Mouse (Mus musculus): ENCODE results near the gene Olfr1176. TPM values are rescaled to one million over a fixed set of nuclear protein-coding genes. Genes with fewer than 3 reads are reported as not detected.

Gene Olfr1176
- not detected for polyA plus RNA-seq (2014; fragmentation: Illumina TruSeq; extraction: RNeasy Lipid Tissue Mini Kit (QIAGEN cat#74804))

GRCm38 (mm10) chr2:88336421-88336820 is at the start of gene Olfr1176:
TSS of gene Olfr1176 (plus strand) at chr2:88336721.

DNA sequence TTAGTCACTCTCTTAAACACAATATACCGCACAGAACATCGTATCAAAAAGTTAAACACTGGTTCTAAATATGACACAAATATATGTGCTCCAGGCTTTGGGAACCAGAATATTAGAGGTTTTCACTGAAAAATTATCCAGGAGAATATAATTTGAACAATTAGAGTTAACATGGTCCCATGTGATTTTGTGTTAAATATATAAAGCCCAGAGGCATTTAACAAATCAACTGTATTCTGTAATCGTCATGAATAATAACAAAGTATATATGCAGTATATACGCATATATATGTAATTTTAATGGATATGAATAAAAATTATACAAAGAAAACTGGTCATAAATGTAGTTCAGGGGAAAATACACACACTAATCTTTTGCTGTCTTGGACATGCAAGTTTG is 21.5 kb upstream of the Olfr1176 start, which contains the start of gene Olfr1174-ps:
Olfr1174-ps (minus strand) TSS at position 101 of the 400 bp plus-strand sequence.

DNA sequence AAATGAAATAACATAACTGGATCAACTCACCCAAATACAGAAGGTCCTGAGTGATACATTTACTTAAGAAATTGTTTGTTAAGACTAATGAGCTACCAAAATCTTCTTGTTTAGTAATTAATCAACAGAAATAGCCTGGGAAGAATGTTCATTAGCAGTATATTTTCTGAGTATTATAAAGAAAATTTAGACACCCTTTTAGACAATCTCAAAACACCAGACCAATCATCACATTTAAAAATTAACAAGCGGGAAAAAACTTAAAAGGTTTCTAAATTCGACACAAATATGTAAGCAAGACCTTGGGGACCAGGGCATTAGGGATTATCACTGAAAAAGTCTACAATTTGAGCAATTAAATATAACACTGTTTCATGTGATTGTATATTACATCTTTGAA is 9.4 kb upstream of the Olfr1176 start, which contains the start of gene Olfr1175-ps:
Olfr1175-ps (minus strand) TSS at position 101 of the 400 bp plus-strand sequence.

GRCm38 (mm10) chr2:88346392-88346791 is 9.9 kb downstream of the Olfr1176 start, which contains the start of gene Olfr1177-ps:
TSS of gene Olfr1177-ps (minus strand) at chr2:88346492.

DNA sequence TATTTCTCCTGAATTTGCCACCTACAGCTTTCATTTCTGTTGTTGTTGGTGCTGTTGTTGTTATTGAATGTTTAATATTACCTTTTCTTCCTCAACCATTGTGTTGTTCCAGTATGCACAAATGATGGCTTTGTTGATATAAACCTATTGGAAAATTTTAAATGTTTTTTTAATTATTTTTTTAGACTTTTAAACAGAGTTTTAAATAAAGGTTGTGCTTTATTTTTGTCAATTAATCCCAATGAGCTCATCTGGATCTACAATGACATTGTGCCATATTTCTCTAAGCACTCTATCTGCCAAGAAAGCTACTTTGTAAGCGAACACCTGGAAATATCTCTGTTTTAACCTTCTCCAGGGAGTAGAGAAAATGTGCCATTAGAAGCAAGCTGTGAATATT is 50.2 kb downstream of the Olfr1176 start, which contains the start of gene Olfr1178:
Olfr1178 (plus strand) TSS at position 301 of the 400 bp plus-strand sequence.

Other genes starting within 250 kb of the Olfr1176 start
- gene Olfr1164, start 242.8 kb upstream of the Olfr1176 start, polyA plus RNA-seq (2014; fragmentation: Illumina TruSeq; extraction: RNeasy Lipid Tissue Mini Kit (QIAGEN cat#74804)): not detected
- gene Olfr1166, start 208.4 kb upstream of the Olfr1176 start, polyA plus RNA-seq (2014; fragmentation: Illumina TruSeq; extraction: RNeasy Lipid Tissue Mini Kit (QIAGEN cat#74804)): not detected
- gene Olfr1167, start 181.5 kb upstream of the Olfr1176 start, polyA plus RNA-seq (2014; fragmentation: Illumina TruSeq; extraction: RNeasy Lipid Tissue Mini Kit (QIAGEN cat#74804)): not detected
- gene Olfr1168, start 154.8 kb upstream of the Olfr1176 start, polyA plus RNA-seq (2014; fragmentation: Illumina TruSeq; extraction: RNeasy Lipid Tissue Mini Kit (QIAGEN cat#74804)): not detected
- gene Olfr1170, start 108.4 kb upstream of the Olfr1176 start, polyA plus RNA-seq (2014; fragmentation: Illumina TruSeq; extraction: RNeasy Lipid Tissue Mini Kit (QIAGEN cat#74804)): not detected
- 0.20 TPM for gene Olfr1173, start 56.8 kb upstream of the Olfr1176 start, polyA plus RNA-seq (2014; fragmentation: Illumina TruSeq; extraction: RNeasy Lipid Tissue Mini Kit (QIAGEN cat#74804))
- not detected for gene Olfr1174-ps, start 21.6 kb upstream of the Olfr1176 start, polyA plus RNA-seq (2014; fragmentation: Illumina TruSeq; extraction: RNeasy Lipid Tissue Mini Kit (QIAGEN cat#74804))
- gene Olfr1175-ps, start 9.5 kb upstream of the Olfr1176 start, polyA plus RNA-seq (2014; fragmentation: Illumina TruSeq; extraction: RNeasy Lipid Tissue Mini Kit (QIAGEN cat#74804)): not detected
- not detected for gene Olfr1177-ps, start 9.8 kb downstream of the Olfr1176 start, polyA plus RNA-seq (2014; fragmentation: Illumina TruSeq; extraction: RNeasy Lipid Tissue Mini Kit (QIAGEN cat#74804))
- gene Olfr1178, start 50.3 kb downstream of the Olfr1176 start, polyA plus RNA-seq (2014; fragmentation: Illumina TruSeq; extraction: RNeasy Lipid Tissue Mini Kit (QIAGEN cat#74804)): not detected
- not detected for gene Olfr1179, start 69.7 kb downstream of the Olfr1176 start, polyA plus RNA-seq (2014; fragmentation: Illumina TruSeq; extraction: RNeasy Lipid Tissue Mini Kit (QIAGEN cat#74804))
- gene Olfr1180, start 82.4 kb downstream of the Olfr1176 start, polyA plus RNA-seq (2014; fragmentation: Illumina TruSeq; extraction: RNeasy Lipid Tissue Mini Kit (QIAGEN cat#74804)): not detected
- gene Olfr1181, start 89.5 kb downstream of the Olfr1176 start, polyA plus RNA-seq (2014; fragmentation: Illumina TruSeq; extraction: RNeasy Lipid Tissue Mini Kit (QIAGEN cat#74804)): not detected
- not detected for gene Gm13757, start 112.4 kb downstream of the Olfr1176 start, polyA plus RNA-seq (2014; fragmentation: Illumina TruSeq; extraction: RNeasy Lipid Tissue Mini Kit (QIAGEN cat#74804))
- not detected for gene Olfr1183, start 118.1 kb downstream of the Olfr1176 start, polyA plus RNA-seq (2014; fragmentation: Illumina TruSeq; extraction: RNeasy Lipid Tissue Mini Kit (QIAGEN cat#74804))
- gene Olfr1184, start 146.9 kb downstream of the Olfr1176 start, polyA plus RNA-seq (2014; fragmentation: Illumina TruSeq; extraction: RNeasy Lipid Tissue Mini Kit (QIAGEN cat#74804)): not detected
- gene Olfr1185-ps1, start 156.6 kb downstream of the Olfr1176 start, polyA plus RNA-seq (2014; fragmentation: Illumina TruSeq; extraction: RNeasy Lipid Tissue Mini Kit (QIAGEN cat#74804)): not detected
- not detected for gene Olfr1186, start 181.8 kb downstream of the Olfr1176 start, polyA plus RNA-seq (2014; fragmentation: Illumina TruSeq; extraction: RNeasy Lipid Tissue Mini Kit (QIAGEN cat#74804))
- gene Olfr1188, start 220.2 kb downstream of the Olfr1176 start, polyA plus RNA-seq (2014; fragmentation: Illumina TruSeq; extraction: RNeasy Lipid Tissue Mini Kit (QIAGEN cat#74804)): not detected
- not detected for gene Olfr1189, start 249.7 kb downstream of the Olfr1176 start, polyA plus RNA-seq (2014; fragmentation: Illumina TruSeq; extraction: RNeasy Lipid Tissue Mini Kit (QIAGEN cat#74804))

All from ovary, adult 10 weeks (tissue).